Mouse (Mus musculus): ENCODE results near the gene Clca3a1.

Gene Clca3a1

GRCm38 (mm10) chr3:144679701-144680159 is 81.0 kb downstream of the Clca3a1 start:
- no peak for DNase-seq (ENCODE audit: low spot score)

Data from ovary, postnatal 36 days (tissue).